Mouse (Mus musculus) liver, postnatal 0 days (tissue): ENCODE measurements at regions not wholly inside any gene's neighbourhood (a gene's known extent, or its start where the extent isn't known, plus 50 kb on each side); places are given as distances from the start of the nearest gene placed in this dataset.
A peak's percentile ranks its signal among the peaks of the same experiment; 100 is the strongest.

Experiments used
- ATAC-seq: fragments of 200-750 bp; cut with Nextera tagmentation; 2 replicates; pipeline ENCODE4 v1.8.0; 2017; ENCODE audit warnings: mild to moderate bottlenecking, moderate library complexity
- DNase-seq: peaks from one replicate; pipeline ENCODE4 v3.0.0-alpha.2; 2016
- H3K27ac ChIP-seq: fragments of 300-500 bp; sonication (generic); 2 replicates; pipeline ENCODE4 v1.5.1; 2014; ENCODE audit warnings: antibody characterized with exemption, moderate library complexity, mild to moderate bottlenecking, low read depth
- H3K27me3 ChIP-seq: fragments of 300-500 bp; sonication (generic); 2 replicates; pipeline ENCODE4 v1.6.1; 2014; ENCODE audit warnings: low read length, control low read depth, mixed read lengths; ENCODE audit not compliant: insufficient read depth
- H3K36me3 ChIP-seq: fragments of 300-500 bp; sonication (generic); replicated peaks from 2 replicates; pipeline ENCODE4 v1.6.1; 2014; ENCODE audit warnings: mild to moderate bottlenecking, control low read depth, low read length, moderate library complexity, mixed read lengths; ENCODE audit not compliant: insufficient read depth
- H3K4me1 ChIP-seq: fragments of 300-500 bp; sonication (generic); 2 replicates; pipeline ENCODE4 v1.6.1; 2014; ENCODE audit warnings: antibody characterized with exemption, mild to moderate bottlenecking, control low read depth; ENCODE audit not compliant: insufficient read depth
- H3K4me2 ChIP-seq: fragments of 300-500 bp; sonication (generic); 2 replicates; pipeline ENCODE4 v1.6.1; 2014; ENCODE audit warnings: low read depth, mild to moderate bottlenecking, low read length, moderate library complexity, mixed read lengths
- H3K4me3 ChIP-seq: fragments of 300-500 bp; sonication (generic); 2 replicates; pipeline ENCODE4 v1.5.1; 2014; ENCODE audit warnings: low read depth, low read length
- H3K9ac ChIP-seq: fragments of 300-500 bp; sonication (generic); replicated peaks from 2 replicates; pipeline ENCODE4 v1.6.1; 2014; ENCODE audit warnings: mild to moderate bottlenecking, moderate library complexity
- H3K9me3 ChIP-seq: fragments of 300-500 bp; sonication (generic); 2 replicates; pipeline ENCODE4 v1.6.1; 2016; ENCODE audit warnings: mild to moderate bottlenecking, control low read depth, low read length, mixed read lengths
- CTCF ChIP-seq: sonication (generic); IDR thresholded peaks from 2 replicates; pipeline ENCODE4 v1.5.1; 2016; ENCODE audit warnings: antibody characterized with exemption, low read depth
- EP300 ChIP-seq: IDR thresholded peaks from 2 replicates; pipeline ENCODE4 v1.6.1; 2016; ENCODE audit warnings: antibody characterized with exemption, low read depth, mild to moderate bottlenecking
- WGBS: fragments of 180-500 bp; shearing (Covaris S2); extraction: QIAGEN DNeasy Blood & Tissue Kit; methylation state at CpG from one replicate; pipeline ENCODE4 v1.1.7; 2014; ENCODE audit not compliant: insufficient replicate concordance; 5-methylcytosine and 5-hydroxymethylcytosine counted together

DNA sequence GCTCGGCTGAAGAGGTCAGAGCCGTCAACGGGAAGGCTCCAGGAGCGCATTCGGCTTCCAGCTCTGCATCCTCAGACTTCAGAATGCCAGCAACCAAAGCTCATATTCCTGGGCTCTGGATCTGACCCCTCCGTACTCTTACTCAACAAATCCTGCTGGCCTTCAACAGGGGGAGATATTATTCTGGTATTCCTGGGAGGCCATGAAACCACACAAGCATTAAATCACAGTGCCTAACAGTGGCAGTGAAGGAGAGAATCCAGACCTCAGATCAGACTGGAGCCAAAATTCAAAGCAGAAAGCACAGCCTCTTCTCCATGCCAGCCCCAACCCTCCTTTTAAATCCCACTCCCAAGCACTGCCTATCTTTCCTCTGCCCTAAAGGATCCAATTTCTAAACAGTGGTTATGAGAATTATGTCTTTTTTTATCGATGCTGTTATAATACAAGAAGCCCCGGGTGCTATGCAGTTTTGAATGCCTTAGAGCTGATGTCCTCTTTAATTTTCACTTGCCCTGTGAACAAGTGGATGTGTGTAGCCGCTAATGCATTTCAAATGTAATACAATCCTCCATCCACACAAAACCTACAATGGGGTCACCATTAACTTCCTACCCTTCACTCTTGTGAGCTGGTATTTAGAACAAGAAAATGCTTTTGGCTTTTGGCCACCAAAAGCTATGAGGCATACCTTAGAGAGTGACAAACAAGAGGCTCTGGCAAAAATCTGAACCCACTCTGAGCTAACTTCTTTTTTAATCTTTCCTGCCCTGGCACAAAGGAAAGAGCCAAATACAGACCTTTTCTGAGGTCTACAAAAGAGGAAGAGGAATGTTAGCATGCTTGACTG is 333.1 kb upstream of the Epha4 start:
- no peaks in the 10 kb centered on the region for H3K9me3 ChIP-seq
- H3K27ac ChIP-seq, result no peak overlapping the region
- no peaks in the 10 kb centered on the region for H3K4me1 ChIP-seq
- TF ChIP-seq EP300 (no peak), CTCF (no peak)
- no peak overlapping the region for H3K4me2 ChIP-seq
- H3K9ac ChIP-seq, result no peak overlapping the region
- DNase-seq (no peak), ATAC-seq (no peak)
- H3K4me3 ChIP-seq, result no peak overlapping the region
- H3K27me3 ChIP-seq, result no peaks in the 10 kb centered on the region
- WGBS, result 75% methylated on average over 9 of the region's 9 CpGs
- H3K36me3 ChIP-seq, result no peaks in the 10 kb centered on the region

DNA sequence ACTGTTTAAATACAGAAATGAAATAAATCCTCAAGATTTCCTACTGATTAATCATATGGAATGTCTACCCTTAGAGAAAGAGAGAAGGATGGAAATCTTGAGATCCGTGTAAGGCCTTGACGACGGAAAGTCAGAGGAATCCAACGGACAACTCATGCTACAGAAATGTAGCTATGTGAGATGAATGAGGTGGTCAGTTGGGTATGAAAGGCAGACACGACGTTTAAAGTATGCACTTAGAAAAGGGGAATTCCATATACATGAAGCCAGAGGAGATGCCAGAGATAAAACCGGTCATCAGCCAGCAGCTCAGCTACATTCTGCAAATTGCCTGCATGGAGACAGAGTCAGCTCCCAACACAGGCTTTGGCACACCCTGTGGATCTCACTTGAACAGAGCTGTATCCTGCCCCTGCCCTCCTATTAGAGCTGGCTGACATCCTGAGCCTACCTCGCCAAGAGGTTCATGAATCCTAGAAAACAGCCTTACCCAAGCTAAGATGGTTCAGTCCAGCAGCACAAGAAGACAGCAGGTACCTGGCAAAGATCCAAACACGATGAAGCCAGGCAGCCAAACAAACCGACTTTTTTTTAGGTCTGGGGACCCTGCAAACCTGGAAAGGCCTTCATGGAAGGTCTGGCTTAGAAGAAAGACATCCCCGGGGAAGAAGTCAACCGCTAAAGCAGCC is 331.3 kb upstream of the Epha4 start:
- Histone ChIP-seq H3K27me3 (no peaks in the 10 kb centered on the region), H3K4me2 (no peak overlapping the region), H3K9me3 (no peaks in the 10 kb centered on the region), H3K27ac (no peak overlapping the region), H3K4me1 (no peaks in the 10 kb centered on the region), H3K36me3 (no peaks in the 10 kb centered on the region), H3K4me3 (no peak overlapping the region), H3K9ac (no peak overlapping the region)
- no peak for DNase-seq
- 75% methylated on average over 12 of the region's 12 CpGs for WGBS
- no peak for ATAC-seq
- TF ChIP-seq EP300 (no peak), CTCF (no peak)

DNA sequence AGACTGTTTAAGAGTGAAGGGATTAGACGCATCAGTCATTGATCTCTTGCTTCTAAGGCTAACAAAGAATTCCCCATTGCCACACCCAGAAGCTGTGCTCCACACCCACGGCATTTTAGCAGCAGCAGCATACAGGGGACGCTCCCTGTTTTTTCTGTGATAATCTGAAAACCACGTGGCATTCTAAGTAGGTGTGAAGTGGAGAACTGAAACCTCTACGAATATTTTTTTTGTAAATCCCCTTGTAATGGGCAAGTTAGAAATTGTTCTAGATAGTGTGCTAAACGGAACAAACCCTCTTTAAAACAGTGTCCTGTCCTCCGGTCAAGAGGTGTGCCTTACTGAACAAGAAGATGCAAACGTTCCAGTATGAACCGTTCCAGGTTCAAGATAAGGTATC is 325.8 kb upstream of the Epha4 start:
- DNase-seq, result no peak
- no peaks in the 10 kb centered on the region for H3K36me3 ChIP-seq
- H3K4me2 ChIP-seq, result no peak overlapping the region
- H3K27ac ChIP-seq, result no peak overlapping the region
- 62% methylated on average over 9 of the region's 9 CpGs for WGBS
- H3K9me3 ChIP-seq, result no peaks in the 10 kb centered on the region
- H3K4me3 ChIP-seq, result no peak overlapping the region
- TF ChIP-seq EP300, result no peak
- no peak for TF ChIP-seq CTCF
- ATAC-seq, result no peak
- no peaks in the 10 kb centered on the region for H3K4me1 ChIP-seq
- H3K27me3 ChIP-seq, result no peaks in the 10 kb centered on the region
- no peak overlapping the region for H3K9ac ChIP-seq

DNA sequence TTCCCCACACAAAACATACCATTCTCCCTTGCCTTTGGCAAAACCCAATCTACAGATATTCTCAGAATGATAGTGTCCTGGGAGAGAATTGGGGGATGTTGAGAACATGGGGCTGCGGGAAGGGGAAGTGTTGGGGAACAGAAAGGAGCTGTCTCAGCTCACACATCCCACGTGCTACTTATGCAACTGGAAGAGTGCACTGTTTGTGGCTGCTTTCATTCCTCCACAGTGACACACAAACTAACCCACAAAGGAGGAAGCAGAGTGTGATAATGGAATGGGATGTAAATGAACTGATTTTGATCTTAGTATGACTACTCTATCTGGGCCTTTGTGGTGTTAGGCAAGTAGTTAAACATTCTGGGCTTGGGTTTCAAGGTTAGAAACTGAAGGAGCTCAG is 317.3 kb upstream of the Epha4 start:
- H3K36me3 ChIP-seq, result no peaks in the 10 kb centered on the region
- H3K27ac ChIP-seq, result no peak overlapping the region
- ATAC-seq (peak; percentile 57), DNase-seq (no peak)
- no peak for TF ChIP-seq CTCF
- TF ChIP-seq EP300, result no peak
- H3K4me3 ChIP-seq, result no peak overlapping the region
- no peaks in the 10 kb centered on the region for H3K27me3 ChIP-seq
- no peak overlapping the region for H3K9ac ChIP-seq
- no peaks in the 10 kb centered on the region for H3K9me3 ChIP-seq
- no peaks in the 10 kb centered on the region for H3K4me1 ChIP-seq
- H3K4me2 ChIP-seq, result no peak overlapping the region
- WGBS, result 21% methylated on average over 2 of the region's 2 CpGs

DNA sequence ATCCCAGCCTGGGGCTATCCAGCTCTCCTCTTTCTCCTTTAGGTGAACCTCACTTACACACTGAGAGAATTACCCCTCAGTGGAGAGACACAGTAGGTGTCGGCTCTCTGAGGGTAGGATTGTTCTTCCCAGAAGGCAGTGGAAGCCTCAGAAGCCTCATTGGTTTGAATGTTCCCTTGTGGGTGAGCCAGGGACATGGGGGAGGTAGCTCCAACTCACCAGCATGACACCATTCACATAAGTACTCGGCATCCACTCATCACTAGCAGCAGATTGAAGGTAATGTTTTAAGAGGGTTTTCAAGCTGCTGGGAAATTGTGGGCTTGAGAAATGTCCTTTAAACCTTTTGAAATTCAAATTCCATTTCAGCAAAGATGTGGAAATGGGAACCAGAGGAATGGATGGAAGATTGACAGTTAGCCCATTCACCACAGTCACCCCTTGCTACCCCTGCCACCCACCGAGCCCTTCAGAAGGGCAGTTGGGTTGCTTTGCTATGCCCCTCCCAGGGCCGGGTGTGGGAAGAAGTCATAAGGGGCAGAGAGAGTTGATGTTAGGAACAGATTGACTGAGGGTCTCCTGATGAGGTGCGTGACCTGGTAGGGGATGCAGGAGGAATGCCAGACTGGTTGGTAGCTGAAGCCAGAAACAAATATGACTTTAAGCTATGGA is 310.0 kb upstream of the Epha4 start:
- ATAC-seq (no peak), DNase-seq (no peak)
- Histone ChIP-seq H3K4me2 (no peak overlapping the region), H3K9ac (no peak overlapping the region), H3K9me3 (no peaks in the 10 kb centered on the region), H3K27ac (no peak overlapping the region), H3K4me3 (no peak overlapping the region), H3K36me3 (no peaks in the 10 kb centered on the region), H3K27me3 (no peaks in the 10 kb centered on the region), H3K4me1 (no peaks in the 10 kb centered on the region)
- no peak for TF ChIP-seq CTCF
- no peak for TF ChIP-seq EP300
- 47% methylated on average over 5 of the region's 5 CpGs for WGBS

DNA sequence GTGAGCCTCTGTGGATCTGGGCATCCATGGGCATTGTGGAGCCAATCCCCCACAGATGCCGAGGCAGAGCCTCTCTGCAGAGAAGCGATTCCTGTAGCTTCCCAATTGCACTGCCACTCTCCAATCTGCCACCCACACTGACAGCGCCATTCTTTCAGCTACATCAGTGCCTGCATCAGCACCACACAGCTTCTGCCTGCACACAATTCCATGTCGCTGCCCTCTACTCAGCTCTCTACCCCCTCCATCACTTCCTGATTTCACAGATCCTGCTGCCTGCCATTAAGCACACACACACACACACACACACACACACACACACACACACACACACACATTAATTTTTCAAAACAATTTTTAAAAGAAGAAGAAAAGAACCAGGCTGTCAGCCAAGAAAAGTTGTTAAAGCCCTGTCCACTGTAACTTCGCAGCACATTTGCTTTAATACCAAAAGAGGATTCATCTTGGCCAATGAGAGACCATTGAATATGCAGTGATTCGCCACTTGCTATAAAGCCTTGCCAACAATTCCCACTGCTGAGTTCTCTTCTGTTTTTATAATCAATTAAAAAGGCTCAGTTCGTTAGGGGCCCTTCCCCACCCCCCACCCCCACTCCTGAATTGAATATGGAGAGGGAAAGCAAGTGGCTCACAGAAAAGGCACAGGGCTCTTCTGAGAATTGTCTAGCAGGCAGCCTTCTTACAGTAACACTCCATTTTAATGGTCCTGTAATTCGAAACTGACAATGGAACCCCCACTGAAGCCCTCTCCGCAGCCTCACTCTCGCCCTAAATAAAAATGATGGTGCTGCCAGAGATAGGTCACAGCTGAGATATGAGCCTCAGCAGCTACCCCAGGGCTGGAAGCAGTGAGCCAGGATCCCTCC is 309.2 kb upstream of the Epha4 start:
- Histone ChIP-seq H3K9me3 (no peaks in the 10 kb centered on the region), H3K36me3 (no peaks in the 10 kb centered on the region), H3K27me3 (no peaks in the 10 kb centered on the region), H3K4me3 (no peak overlapping the region), H3K4me2 (no peak overlapping the region), H3K9ac (no peak overlapping the region), H3K27ac (no peak overlapping the region), H3K4me1 (no peaks in the 10 kb centered on the region)
- DNase-seq (no peak), ATAC-seq (no peak)
- TF ChIP-seq CTCF (no peak), EP300 (no peak)
- WGBS, result 42% methylated on average over 10 of the region's 10 CpGs
